Mouse (Mus musculus) C3H10T1/2 (cell line): ENCODE measurements around the gene Arhgdib. TPM values are rescaled to one million over a fixed set of nuclear protein-coding genes. Genes with fewer than 3 reads are reported as not detected.

Experiments
- polyA plus RNA-seq, 2 experiments: library from polyadenylated mRNA; unstranded; fragments of >200 nt; fragmentation: generic; extraction: Trizol; gene quantifications; one replicate each; pipeline ENCODE4 v1.2.1; 2012; ENCODE audit warnings: missing spikeins in 2 of 2

The Arhgdib gene
- polyA plus RNA-seq: 10 to 100 TPM; 10.5 to 30.6 TPM

GRCm38 (mm10) chr6:136941051-136942021, at the start of gene Arhgdib:
Gene Arhgdib, minus strand, starts transcription at chr6:136941899.

DNA sequence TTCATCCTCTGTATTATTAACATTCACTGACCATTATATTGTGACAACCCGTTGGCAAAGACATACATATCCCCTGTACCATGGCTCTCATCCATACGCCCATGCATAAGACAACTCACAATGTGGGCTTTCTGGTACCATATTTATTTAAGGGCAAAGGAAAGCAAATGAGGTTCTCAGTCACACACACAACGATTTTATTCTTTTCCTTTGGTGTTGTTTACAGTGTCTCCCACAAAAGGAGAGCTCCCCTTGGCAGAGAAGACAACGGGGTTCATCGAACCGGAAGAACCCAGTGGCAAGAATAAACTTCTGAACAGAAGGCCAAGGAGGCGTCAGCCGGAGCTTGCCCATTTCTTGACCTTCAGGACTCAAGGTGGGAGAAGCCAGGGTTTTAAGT, 18.2 kb downstream of the Arhgdib start, which contains the start of gene Pde6h:
Gene Pde6h (plus strand): TSS at position 301 of the 400 bp plus-strand sequence.

DNA sequence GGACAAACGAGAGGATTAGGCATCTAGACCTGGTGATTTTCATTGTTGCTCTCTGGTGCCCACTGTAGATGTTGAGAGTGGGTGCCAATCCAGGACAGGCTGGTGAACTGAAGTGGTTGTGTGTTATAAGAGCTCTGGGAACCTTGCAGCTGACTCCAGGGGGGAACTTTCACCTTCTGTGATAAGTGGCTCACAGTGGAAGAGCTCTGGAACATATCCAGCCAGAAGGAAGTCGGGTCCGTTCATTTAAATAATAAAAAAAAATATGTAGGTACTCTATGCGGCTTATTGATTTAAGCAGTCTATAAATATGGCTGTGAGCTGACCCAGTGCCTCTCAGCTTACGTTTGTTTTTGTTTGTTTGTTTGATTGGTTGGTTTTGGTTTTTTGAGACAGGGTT, 19.6 kb downstream of the Arhgdib start, which contains the start of gene Erp27:
Gene Erp27 (minus strand): TSS at position 101 of the 400 bp plus-strand sequence.

DNA sequence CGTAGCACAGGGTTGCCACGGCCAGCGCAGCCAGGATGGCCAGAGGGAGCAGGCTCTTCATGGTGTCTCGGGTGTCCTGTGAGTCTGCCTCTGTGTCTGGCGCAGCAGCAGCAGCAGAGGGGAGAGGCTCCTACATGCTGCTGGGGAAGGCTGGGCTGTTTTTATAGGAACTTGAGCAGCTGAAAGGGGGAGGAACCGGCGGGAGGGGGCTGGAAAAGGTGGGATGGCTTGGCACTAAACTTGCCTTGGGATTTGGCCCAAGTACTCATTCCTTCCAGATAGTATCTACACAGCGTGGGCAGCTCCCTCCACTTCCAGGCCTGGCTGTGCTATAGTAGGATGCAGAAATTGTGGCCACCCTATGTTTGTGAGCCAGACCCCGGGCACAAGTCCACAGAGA, 66.0 kb downstream of the Arhgdib start, which contains the start of gene Mgp:
Gene Mgp (minus strand): TSS at position 154 of the 400 bp plus-strand sequence.

Other genes with a start within 250 kb of the Arhgdib start
- not detected for gene Gucy2c, start 160.1 kb downstream of the Arhgdib start, polyA plus RNA-seq
- gene Hist4h4, start 137.5 kb downstream of the Arhgdib start, polyA plus RNA-seq: 1 to 10 TPM in 1 of 2 experiments, under 1 TPM in 1; 0.52 to 2.4 TPM
- 100 to 1,000 TPM; 235 to 553 TPM for gene H2afj, start 133.7 kb downstream of the Arhgdib start, polyA plus RNA-seq
- gene BC049715, start 114.3 kb downstream of the Arhgdib start, polyA plus RNA-seq: under 1 TPM; 0.07 to 0.08 TPM
- gene Wbp11, start 113.7 kb downstream of the Arhgdib start, polyA plus RNA-seq: 10 to 100 TPM; 17.9 to 42.3 TPM
- under 1 TPM in 1 of 2 experiments, not detected in 1; 0.24 TPM for gene Smco3, start 106.4 kb downstream of the Arhgdib start, polyA plus RNA-seq
- not detected for gene Art4, start 84.2 kb downstream of the Arhgdib start, polyA plus RNA-seq
- gene Mgp, start 66.1 kb downstream of the Arhgdib start, polyA plus RNA-seq: 100 to 1,000 TPM; 238 to 732 TPM
- under 1 TPM in 1 of 2 experiments, not detected in 1; 0.13 TPM for gene Erp27, start 19.7 kb downstream of the Arhgdib start, polyA plus RNA-seq
- under 1 TPM in 1 of 2 experiments, not detected in 1; under 0.01 TPM for gene Pde6h, start 18.1 kb downstream of the Arhgdib start, polyA plus RNA-seq
- under 1 TPM; 0.05 to 0.26 TPM for gene Rerg, start 228.6 kb upstream of the Arhgdib start, polyA plus RNA-seq